Mouse (Mus musculus): ENCODE measurements around the gene Gm15085. TPM values are rescaled to one million over a fixed set of nuclear protein-coding genes. Genes with fewer than 3 reads are reported as not detected.
"Not testable (repeated sequence)": the region's sequence is repeated elsewhere in the genome, so short reads cannot be mapped to it uniquely, and the experiment has no call there.

Gene Gm15085
- not detected for total RNA-seq (2021)
- long read RNA-seq, experiment 1 = 0 reads
- long read RNA-seq, experiment 2 = 0 reads

DNA sequence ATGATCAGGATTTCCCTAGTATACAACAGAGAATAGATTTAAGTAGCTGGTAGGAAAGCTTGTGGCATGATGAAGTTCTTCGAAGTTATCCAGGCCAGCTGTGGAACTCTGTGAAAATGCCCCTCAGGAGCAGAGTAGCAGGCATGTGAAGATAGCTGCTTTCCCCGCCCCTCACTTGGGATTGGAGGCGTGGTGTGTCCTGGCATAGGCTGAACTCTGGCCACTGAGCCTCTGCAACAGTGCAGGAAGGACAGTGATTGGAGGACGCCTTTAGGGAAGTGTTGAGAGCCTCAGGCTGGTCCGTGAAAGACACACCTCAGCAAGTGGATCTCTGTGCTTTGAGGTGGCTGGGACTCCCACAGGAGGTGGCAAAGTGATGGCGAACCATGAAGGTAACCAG is at the start of gene Gm15085:
Gene Gm15085 (plus strand): TSS at position 301 of the 400 bp plus-strand sequence.
- not testable (repeated sequence) for DNase-seq

Other genes with a start within 250 kb of the Gm15085 start
- gene Gm15093, start 175.2 kb upstream of the Gm15085 start, total RNA-seq (2021) = not detected
- gene Gm10439, start 147.0 kb downstream of the Gm15085 start, total RNA-seq (2021) = not detected

Measured in adrenal gland, postnatal 10 days (tissue).